Mouse (Mus musculus): ENCODE data around the gene Nt5e. TPM values are rescaled to one million over a fixed set of nuclear protein-coding genes. Genes with fewer than 3 reads are reported as not detected.

Gene Nt5e
- polyA plus RNA-seq, 1 experiment from 2014 or later: 3.1 TPM

GRCm38 (mm10) chr9:88297871-88298658 is 28.9 kb upstream of the Nt5e start:
- Histone ChIP-seq H3K27me3 (replicated peaks; ENCODE audit: control insufficient read depth, insufficient read depth, low read length) (no peaks in the 10 kb centered on the region), H3K36me3 (ENCODE audit: control insufficient read depth, insufficient read depth, low read length) (no peaks in the 10 kb centered on the region), H3K4me2 (ENCODE audit: low read length) (no peak overlapping the region), H3K4me3 (ENCODE audit: low read depth, low read length) (no peak overlapping the region), H3K9ac (ENCODE audit: low read length) (no peak overlapping the region), H3K4me1 (replicated peaks; ENCODE audit: control insufficient read depth, insufficient read depth, low read length) (no peaks in the 10 kb centered on the region), H3K9me3 (ENCODE audit: control insufficient read depth, low read length) (no peaks in the 10 kb centered on the region), H3K27ac (ENCODE audit: low read depth) (no peak overlapping the region)
- ATAC-seq (replicated peaks; ENCODE audit: low FRiP score, low TSS enrichment, low read depth): no peak
- WGBS: 84% methylated on average over 8 of the region's 8 CpGs
- no peak for DNase-seq (ENCODE audit: low spot score)

- H3K4me3 ChIP-seq (ENCODE audit: low read depth, low read length): no peak overlapping the region
- H3K9ac ChIP-seq (ENCODE audit: low read length): no peak overlapping the region
- no peak for DNase-seq (ENCODE audit: low spot score)
- no peaks in the 10 kb centered on the region for H3K27me3 ChIP-seq (replicated peaks; ENCODE audit: control insufficient read depth, insufficient read depth, low read length)
- ATAC-seq (replicated peaks; ENCODE audit: low FRiP score, low TSS enrichment, low read depth): no peak
- no peaks in the 10 kb centered on the region for H3K4me1 ChIP-seq (replicated peaks; ENCODE audit: control insufficient read depth, insufficient read depth, low read length)
- no peaks in the 10 kb centered on the region for H3K9me3 ChIP-seq (ENCODE audit: control insufficient read depth, low read length)
- H3K27ac ChIP-seq (ENCODE audit: low read depth): no peak overlapping the region
- 86% methylated on average over 2 of the region's 2 CpGs for WGBS
- H3K36me3 ChIP-seq (ENCODE audit: control insufficient read depth, insufficient read depth, low read length): no peaks in the 10 kb centered on the region
- H3K4me2 ChIP-seq (ENCODE audit: low read length): no peak overlapping the region
Measured at GRCm38 (mm10) chr9:88307019-88307618, 19.9 kb upstream of the Nt5e start.

- 53% methylated on average over 1 of the region's 1 CpGs for WGBS
Measured at GRCm38 (mm10) chr9:88309127-88309526, 17.9 kb upstream of the Nt5e start.

GRCm38 (mm10) chr9:88319226-88319625 is 7.8 kb upstream of the Nt5e start:
- H3K36me3 ChIP-seq (ENCODE audit: control insufficient read depth, insufficient read depth, low read length): no peaks in the 10 kb centered on the region
- H3K27ac ChIP-seq (ENCODE audit: low read depth): no peak overlapping the region
- no peaks in the 10 kb centered on the region for H3K4me1 ChIP-seq (replicated peaks; ENCODE audit: control insufficient read depth, insufficient read depth, low read length)
- H3K27me3 ChIP-seq (replicated peaks; ENCODE audit: control insufficient read depth, insufficient read depth, low read length): no peaks in the 10 kb centered on the region
- no peak overlapping the region for H3K4me2 ChIP-seq (ENCODE audit: low read length)
- 0 out of 2 replicates have a peak, but pooled peaks cover 2% of the 10 kb centered on the region for H3K9me3 ChIP-seq (ENCODE audit: control insufficient read depth, low read length)
- DNase-seq (ENCODE audit: low spot score): no peak
- H3K9ac ChIP-seq (ENCODE audit: low read length): no peak overlapping the region
- no peak overlapping the region for H3K4me3 ChIP-seq (ENCODE audit: low read depth, low read length)
- ATAC-seq (replicated peaks; ENCODE audit: low FRiP score, low TSS enrichment, low read depth): no peak

More at GRCm38 (mm10) chr9:88309127-88309526, 17.9 kb upstream of the Nt5e start:
- H3K4me2 ChIP-seq (ENCODE audit: low read length): no peak overlapping the region
- H3K4me1 ChIP-seq (replicated peaks; ENCODE audit: control insufficient read depth, insufficient read depth, low read length): no peaks in the 10 kb centered on the region
- H3K4me3 ChIP-seq (ENCODE audit: low read depth, low read length): no peak overlapping the region
- no peaks in the 10 kb centered on the region for H3K27me3 ChIP-seq (replicated peaks; ENCODE audit: control insufficient read depth, insufficient read depth, low read length)
- ATAC-seq (replicated peaks; ENCODE audit: low FRiP score, low TSS enrichment, low read depth) (no peak), DNase-seq (ENCODE audit: low spot score) (no peak)
- H3K27ac ChIP-seq (ENCODE audit: low read depth): no peak overlapping the region
- H3K9ac ChIP-seq (ENCODE audit: low read length): no peak overlapping the region
- H3K36me3 ChIP-seq (ENCODE audit: control insufficient read depth, insufficient read depth, low read length): no peaks in the 10 kb centered on the region
- no peaks in the 10 kb centered on the region for H3K9me3 ChIP-seq (ENCODE audit: control insufficient read depth, low read length)

GRCm38 (mm10) chr9:88324616-88325015 is 2.4 kb upstream of the Nt5e start:
- no peak overlapping the region for H3K4me2 ChIP-seq (ENCODE audit: low read length)
- H3K36me3 ChIP-seq (ENCODE audit: control insufficient read depth, insufficient read depth, low read length): no peaks in the 10 kb centered on the region
- H3K9me3 ChIP-seq (ENCODE audit: control insufficient read depth, low read length): 0 out of 2 replicates have a peak, but pooled peaks cover 2% of the 10 kb centered on the region
- no peak for DNase-seq (ENCODE audit: low spot score)
- no peak for ATAC-seq (replicated peaks; ENCODE audit: low FRiP score, low TSS enrichment, low read depth)
- H3K4me1 ChIP-seq (replicated peaks; ENCODE audit: control insufficient read depth, insufficient read depth, low read length): 0 out of 2 replicates have a peak, but pooled peaks cover 2% of the 10 kb centered on the region
- H3K9ac ChIP-seq (ENCODE audit: low read length): no peak overlapping the region
- no peak overlapping the region for H3K27ac ChIP-seq (ENCODE audit: low read depth)
- 85% methylated on average over 3 of the region's 3 CpGs for WGBS
- H3K27me3 ChIP-seq (replicated peaks; ENCODE audit: control insufficient read depth, insufficient read depth, low read length): peaks cover 8% of the 10 kb centered on the region
- H3K4me3 ChIP-seq (ENCODE audit: low read depth, low read length): no peak overlapping the region

GRCm38 (mm10) chr9:88328666-88329065 is 1.7 kb downstream of the Nt5e start:
- H3K27me3 ChIP-seq (replicated peaks; ENCODE audit: control insufficient read depth, insufficient read depth, low read length): peaks cover 8% of the 10 kb centered on the region
- H3K36me3 ChIP-seq (ENCODE audit: control insufficient read depth, insufficient read depth, low read length): no peaks in the 10 kb centered on the region
- H3K9ac ChIP-seq (ENCODE audit: low read length): no peak overlapping the region
- H3K4me3 ChIP-seq (ENCODE audit: low read depth, low read length): no peak overlapping the region
- H3K4me2 ChIP-seq (ENCODE audit: low read length): no peak overlapping the region
- ATAC-seq (replicated peaks; ENCODE audit: low FRiP score, low TSS enrichment, low read depth) (no peak), DNase-seq (ENCODE audit: low spot score) (peak; percentile 36)
- no peak overlapping the region for H3K27ac ChIP-seq (ENCODE audit: low read depth)
- 0 out of 2 replicates have a peak, but pooled peaks cover 2% of the 10 kb centered on the region for H3K9me3 ChIP-seq (ENCODE audit: control insufficient read depth, low read length)
- 33% methylated on average over 5 of the region's 5 CpGs for WGBS
- H3K4me1 ChIP-seq (replicated peaks; ENCODE audit: control insufficient read depth, insufficient read depth, low read length): 0 out of 2 replicates have a peak, but pooled peaks cover 2% of the 10 kb centered on the region

GRCm38 (mm10) chr9:88329166-88329748 is 2.3 kb downstream of the Nt5e start:
- H3K27me3 ChIP-seq (replicated peaks; ENCODE audit: control insufficient read depth, insufficient read depth, low read length): peaks cover 8% of the 10 kb centered on the region
- ATAC-seq (replicated peaks; ENCODE audit: low FRiP score, low TSS enrichment, low read depth) (no peak), DNase-seq (ENCODE audit: low spot score) (no peak)
- H3K9me3 ChIP-seq (ENCODE audit: control insufficient read depth, low read length): no peaks in the 10 kb centered on the region
- H3K4me1 ChIP-seq (replicated peaks; ENCODE audit: control insufficient read depth, insufficient read depth, low read length): 0 out of 2 replicates have a peak, but pooled peaks cover 2% of the 10 kb centered on the region
- no peak overlapping the region for H3K4me3 ChIP-seq (ENCODE audit: low read depth, low read length)
- H3K36me3 ChIP-seq (ENCODE audit: control insufficient read depth, insufficient read depth, low read length): no peaks in the 10 kb centered on the region
- H3K4me2 ChIP-seq (ENCODE audit: low read length): no peak overlapping the region
- 28% methylated on average over 10 of the region's 10 CpGs for WGBS
- no peak overlapping the region for H3K27ac ChIP-seq (ENCODE audit: low read depth)
- no peak overlapping the region for H3K9ac ChIP-seq (ENCODE audit: low read length)

- Histone ChIP-seq H3K36me3 (ENCODE audit: control insufficient read depth, insufficient read depth, low read length) (no peaks in the 10 kb centered on the region), H3K27ac (ENCODE audit: low read depth) (no peak overlapping the region), H3K4me3 (ENCODE audit: low read depth, low read length) (no peak overlapping the region), H3K9me3 (ENCODE audit: control insufficient read depth, low read length) (no peaks in the 10 kb centered on the region), H3K4me1 (replicated peaks; ENCODE audit: control insufficient read depth, insufficient read depth, low read length) (0 out of 2 replicates have a peak, but pooled peaks cover 2% of the 10 kb centered on the region), H3K9ac (ENCODE audit: low read length) (no peak overlapping the region), H3K4me2 (ENCODE audit: low read length) (no peak overlapping the region), H3K27me3 (replicated peaks; ENCODE audit: control insufficient read depth, insufficient read depth, low read length) (peaks cover 8% of the 10 kb centered on the region)
- 64% methylated on average over 3 of the region's 3 CpGs for WGBS
- ATAC-seq (replicated peaks; ENCODE audit: low FRiP score, low TSS enrichment, low read depth) (no peak), DNase-seq (ENCODE audit: low spot score) (no peak)
Measured at GRCm38 (mm10) chr9:88330316-88330715, 3.3 kb downstream of the Nt5e start.
